Mouse (Mus musculus) lung, postnatal 0 days (tissue): ENCODE measurements around the gene Scnn1g.

Experiments
- CTCF ChIP-seq: IDR thresholded peaks from 2 replicates; pipeline ENCODE4 v1.5.1; 2016; ENCODE audit warnings: antibody characterized with exemption, mild to moderate bottlenecking
- EP300 ChIP-seq: IDR thresholded peaks from 2 replicates; pipeline ENCODE4 v1.6.1; 2016; ENCODE audit warnings: antibody characterized with exemption, mild to moderate bottlenecking, control low read depth

DNA sequence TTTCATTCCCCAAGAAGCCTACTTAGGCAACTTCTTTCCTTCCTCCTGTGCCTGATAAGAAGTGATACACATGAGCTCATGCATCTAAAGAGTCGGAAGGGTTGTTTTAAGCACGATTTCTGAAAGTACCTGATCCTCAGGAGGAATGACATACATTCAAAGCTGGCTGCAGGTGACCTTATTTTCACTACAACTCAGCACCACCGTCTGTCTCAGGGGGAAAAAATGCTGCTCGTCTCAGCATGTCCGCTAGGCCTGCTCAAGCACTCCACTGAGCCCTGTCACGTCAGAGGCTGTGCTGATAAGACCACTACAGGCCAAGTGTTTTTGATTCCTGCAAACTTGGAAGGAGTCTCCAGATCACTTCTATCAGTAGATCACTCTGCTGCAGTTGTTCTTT lies 32.3 kb upstream of the Scnn1g start:
- TF ChIP-seq CTCF (peak; percentile 8; the same call in 1 of the 2 replicates), EP300 (no peak)
